Mouse (Mus musculus): ENCODE data around the gene Cyth4. TPM values are rescaled to one million over a fixed set of nuclear protein-coding genes. Genes with fewer than 3 reads are reported as not detected.
A peak's percentile ranks its signal among the peaks of the same experiment; 100 is the strongest.

The Cyth4 gene
- total RNA-seq (2021) = 10 to 100 TPM in 1 of 2 experiments, 1 to 10 TPM in 1; 8.7 to 11.9 TPM

DNA sequence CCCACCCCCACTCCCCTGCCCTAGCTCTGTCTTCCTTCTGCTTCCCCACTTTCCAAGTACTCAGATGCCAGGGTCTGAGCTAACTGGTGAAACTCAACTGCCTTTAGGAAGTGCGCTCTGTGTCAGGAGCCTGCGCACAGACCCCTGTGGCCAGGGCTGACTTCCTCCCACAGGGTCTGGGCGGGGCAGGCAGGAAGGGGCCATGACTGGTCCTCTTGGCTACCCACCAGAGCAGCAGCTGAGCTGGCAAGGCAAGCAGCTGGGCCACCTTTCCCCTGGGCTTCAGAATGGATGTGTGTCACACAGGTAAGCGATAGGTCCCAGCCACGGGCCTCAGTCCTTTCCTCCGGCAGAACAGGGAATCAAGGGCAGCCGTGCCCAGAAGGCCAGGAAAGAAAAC is at the start of gene Cyth4:
Cyth4 (plus strand) TSS at position 134 of the 400 bp plus-strand sequence.
- no peak for DNase-seq (ENCODE audit: low spot score in 2 of 2)
- intact Hi-C loops (cut with DNase I) = no loop called here

DNA sequence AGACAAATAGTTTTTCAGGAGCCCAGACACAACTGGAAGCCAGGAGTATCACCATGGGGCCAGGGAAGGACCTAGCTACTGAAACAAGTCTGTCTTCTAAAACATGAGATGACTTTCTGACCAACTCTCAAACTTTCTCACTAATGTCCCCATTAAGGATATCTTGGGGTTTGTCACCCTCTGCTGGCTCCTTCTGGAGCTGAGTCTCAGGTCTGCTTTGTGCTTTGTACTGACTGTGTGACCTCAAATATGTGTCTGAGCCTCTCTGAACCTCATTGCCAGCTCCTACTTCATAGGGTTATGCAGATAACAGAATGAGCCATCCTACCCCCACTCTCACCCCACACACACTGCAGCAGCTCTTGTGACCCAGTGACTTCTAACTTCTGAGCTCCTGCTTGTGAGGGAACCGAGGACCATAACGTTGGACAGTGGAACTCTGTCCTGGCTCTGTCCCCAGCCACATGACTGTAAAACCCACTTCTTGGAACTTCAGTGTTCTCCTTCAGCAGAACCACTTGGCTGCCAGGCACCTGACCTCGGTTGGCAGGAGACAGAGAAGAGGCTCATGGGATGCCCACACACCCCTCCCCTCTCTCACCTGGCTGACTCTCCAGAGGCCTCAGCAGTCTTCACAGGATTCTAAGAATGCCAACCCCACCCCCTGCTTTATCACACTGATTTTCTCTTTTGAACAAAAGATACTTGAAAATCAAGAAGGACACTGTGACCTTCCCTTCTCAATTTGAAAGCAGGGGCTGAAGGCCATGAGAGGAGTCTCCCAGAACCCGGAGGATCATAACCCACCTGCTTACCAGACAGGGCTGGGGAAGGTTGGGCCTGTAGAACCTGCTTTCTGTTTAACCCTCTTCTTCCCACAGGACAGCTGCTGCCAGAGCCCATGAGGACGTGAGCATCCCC is 49.2 kb upstream of the Cyth4 start:
- intact Hi-C loops (cut with DNase I) = loop anchor here (10.0 kb wide), 1 partner anchor 193 kb away; no protein-coding TSS in a partner anchor
- DNase-seq (ENCODE audit: low spot score in 2 of 2) = peak in 1 of 2 experiments; percentile 23

DNA sequence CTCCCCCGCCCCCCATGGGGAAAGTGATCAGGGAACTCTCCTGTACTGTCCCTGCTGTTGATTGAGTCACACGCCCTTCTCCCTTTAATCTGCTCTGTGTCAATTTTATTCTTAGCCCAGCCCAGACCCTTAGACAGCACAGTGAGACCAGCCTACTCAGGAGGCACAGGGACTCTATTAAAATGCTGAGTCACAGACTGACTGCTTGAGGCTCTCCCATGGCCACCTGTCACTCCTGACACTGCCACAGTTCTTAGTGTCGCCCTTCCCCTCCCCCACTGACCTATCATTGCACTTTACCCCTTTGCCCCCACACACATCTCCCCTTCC is 48.5 kb upstream of the Cyth4 start:
- no peak for DNase-seq (ENCODE audit: low spot score in 2 of 2)
- intact Hi-C loops (cut with DNase I) = loop anchor here (10.0 kb wide), 1 partner anchor 194 kb away; no protein-coding TSS in a partner anchor

DNA sequence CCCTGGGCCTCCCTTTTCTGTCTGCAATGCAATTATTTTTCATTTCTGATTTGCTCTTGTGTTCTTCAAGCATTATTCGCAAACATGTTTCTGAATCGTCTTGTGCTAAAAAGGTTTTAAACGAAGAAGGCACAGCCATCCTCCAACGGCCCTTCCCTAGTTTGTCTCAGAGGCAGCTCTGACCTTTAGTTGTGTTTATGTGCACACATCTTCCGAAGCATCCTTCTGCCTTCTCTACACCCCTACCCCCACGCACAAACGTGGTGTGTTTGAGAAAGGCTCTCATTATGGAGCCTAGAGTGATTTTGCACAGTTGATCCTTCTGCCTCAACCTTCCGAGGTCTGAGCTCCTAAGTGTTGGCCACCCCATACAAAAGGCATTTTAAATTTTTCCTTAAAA is 48.1 kb upstream of the Cyth4 start:
- intact Hi-C loops (cut with DNase I) = loop anchor here (10.0 kb wide), 1 partner anchor 194 kb away; no protein-coding TSS in a partner anchor
- no peak for DNase-seq (ENCODE audit: low spot score in 2 of 2)

DNA sequence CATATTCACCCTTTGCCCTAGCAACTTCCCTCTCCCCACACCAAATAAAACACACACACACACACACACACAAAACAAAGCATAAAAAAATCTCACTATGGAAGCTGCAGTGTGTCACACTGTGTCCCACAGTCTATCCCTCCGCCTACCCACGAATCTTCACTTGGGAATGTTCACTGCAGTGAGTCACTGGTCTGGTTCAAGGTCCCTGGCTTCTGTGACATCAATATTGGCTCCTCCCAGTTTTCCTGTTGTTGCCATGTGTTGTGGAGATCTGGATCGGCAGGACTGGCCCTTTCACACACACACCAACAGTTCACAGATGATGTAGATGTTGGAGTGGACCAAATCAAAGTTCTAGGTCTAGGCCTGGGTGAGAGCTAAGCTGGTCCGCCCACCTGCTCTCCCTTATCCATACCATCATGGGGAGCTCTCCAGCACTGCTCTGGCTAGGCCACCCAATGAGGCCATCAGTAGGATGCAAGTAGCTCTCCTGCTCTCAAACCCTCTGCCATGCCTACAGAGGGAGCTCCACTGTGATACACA is 47.6 kb upstream of the Cyth4 start:
- intact Hi-C loops (cut with DNase I) = loop anchor here (10.0 kb wide), 1 partner anchor 194 kb away; no protein-coding TSS in a partner anchor
- DNase-seq (ENCODE audit: low spot score in 2 of 2) = no peak

DNA sequence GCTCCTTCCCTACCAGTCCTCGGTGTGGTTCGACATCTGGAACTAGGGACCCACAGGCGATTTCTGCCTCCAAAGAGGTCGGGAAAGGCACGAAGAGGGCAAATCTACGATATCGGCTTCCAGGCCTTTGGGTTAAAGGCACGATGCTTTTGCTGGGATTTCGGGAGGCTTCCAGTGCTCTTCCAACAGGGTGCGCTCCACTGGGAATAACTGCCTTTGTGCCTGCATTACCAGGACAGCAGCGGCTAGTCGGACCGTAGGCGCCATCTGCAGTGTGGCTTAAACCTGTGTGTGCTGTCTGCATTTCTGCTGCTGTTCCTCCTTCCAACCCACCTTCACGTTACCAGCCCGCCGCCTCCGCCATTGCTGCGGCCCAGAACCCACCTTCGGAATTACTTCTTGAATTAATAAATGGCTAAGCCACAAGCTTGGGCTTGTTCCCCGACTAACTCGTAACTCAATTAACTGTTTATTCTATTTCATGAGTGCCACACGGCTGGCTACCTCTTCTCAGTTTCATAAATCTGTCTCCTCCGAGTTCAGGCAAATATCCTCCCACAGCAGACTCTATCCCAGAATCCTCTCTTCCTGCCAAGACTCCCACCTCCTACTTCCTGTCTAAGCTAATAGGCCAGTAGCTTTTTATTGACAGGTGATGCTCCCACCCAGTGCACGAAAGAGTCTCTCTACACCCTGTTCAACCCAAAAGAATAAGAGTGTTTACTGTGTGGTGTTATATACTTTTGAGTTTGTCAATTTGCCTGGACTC is 42.1 kb upstream of the Cyth4 start:
- no peak for DNase-seq (ENCODE audit: low spot score in 2 of 2)
- intact Hi-C loops (cut with DNase I) = no loop called here

DNA sequence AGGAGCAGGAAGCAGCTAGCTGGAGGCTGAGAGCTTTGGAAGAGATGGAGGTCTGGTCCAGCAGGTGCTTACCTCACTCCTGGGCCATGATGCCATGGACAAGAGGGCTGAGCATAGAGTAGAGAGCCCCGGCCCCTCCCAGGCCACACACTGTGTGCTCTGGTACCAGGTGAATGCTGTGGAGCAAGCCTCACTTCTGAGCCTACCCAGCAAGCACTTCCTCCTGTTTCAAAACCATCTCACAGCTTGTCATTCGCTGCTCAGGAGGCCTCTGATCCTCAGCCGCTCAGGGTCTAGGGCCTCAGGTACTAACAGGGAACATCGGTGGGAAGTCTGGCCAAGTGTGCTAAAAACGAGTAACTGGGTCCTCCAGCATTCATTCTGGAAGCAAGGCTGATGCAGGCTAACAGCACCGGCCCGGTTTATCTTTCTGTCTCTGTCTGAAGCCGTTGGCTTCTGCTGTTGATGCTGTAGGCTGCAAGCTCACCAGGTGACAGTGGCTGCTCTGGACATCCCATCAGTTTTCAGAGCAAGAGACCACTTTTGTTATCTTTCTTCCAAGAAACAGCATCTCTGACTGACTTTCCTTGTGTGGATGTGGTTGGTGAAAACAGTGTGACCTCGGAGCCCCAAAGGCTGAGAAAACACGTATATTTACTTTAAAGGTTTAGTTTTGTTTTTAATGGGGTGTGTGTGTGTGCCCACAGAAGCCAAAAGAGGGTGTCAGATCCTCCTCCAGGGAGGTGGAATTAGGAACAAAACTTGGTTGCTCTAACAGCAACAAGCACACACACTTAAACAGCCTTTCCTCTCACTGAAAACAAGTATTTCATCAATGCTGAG is 38.9 kb upstream of the Cyth4 start:
- DNase-seq (ENCODE audit: low spot score in 2 of 2) = no peak
- intact Hi-C loops (cut with DNase I) = no loop called here

DNA sequence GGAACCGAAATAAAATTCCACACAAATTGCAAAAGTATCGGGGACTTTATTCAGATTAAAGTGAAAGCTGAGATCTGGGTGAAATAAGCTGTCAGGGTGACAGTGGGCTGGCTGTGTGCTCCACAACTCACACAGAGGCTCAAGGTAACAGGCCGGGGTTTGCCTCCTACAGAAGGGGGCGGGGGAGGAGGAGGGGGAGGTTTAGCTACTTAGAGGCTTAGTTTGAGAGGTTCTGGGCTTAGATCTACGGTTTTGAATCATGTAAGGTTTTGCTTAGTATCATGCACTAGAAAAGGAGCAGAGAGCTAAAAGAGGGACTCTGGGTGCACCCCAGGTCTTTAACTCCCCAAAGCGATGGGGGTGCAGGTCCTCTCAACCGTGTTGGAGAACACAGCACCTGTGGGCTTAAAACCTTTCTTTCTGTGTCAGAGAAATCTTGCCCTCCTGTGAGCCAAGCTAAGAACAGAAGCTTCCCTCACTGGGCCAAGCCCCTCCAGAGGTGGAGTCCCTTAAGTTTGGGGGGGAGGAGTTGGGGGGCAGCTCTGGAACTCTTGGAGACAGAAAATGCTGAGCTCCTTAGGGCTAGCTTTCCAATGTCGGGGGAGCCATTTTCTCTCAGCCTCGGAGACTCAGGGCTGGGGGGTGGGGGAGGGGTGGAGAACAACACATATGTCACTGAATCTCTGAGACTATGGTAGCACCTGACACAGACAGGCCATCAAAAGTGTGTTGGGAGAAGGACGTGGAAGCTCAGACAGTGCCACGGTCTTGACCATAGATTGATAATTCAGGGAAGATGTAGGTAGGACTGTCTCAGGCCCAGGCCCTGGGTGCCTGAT is 37.5 kb upstream of the Cyth4 start:
- intact Hi-C loops (cut with DNase I) = no loop called here
- DNase-seq (ENCODE audit: low spot score in 2 of 2) = no peak

DNA sequence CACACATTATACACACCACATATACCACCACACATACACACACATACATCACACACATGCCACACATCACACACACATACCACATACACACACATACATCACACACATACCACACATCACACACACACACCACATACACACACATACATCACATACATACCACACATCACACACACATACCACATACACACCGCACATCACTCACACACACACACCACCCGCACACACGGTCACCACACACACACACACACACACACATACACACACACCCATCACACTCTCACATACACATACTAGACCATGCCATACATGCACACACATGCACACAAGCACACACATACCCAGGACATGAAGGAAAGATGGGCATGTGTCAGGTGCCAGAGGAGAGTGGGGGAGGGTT is 33.5 kb upstream of the Cyth4 start:
- intact Hi-C loops (cut with DNase I) = no loop called here
- DNase-seq (ENCODE audit: low spot score in 2 of 2) = no peak

DNA sequence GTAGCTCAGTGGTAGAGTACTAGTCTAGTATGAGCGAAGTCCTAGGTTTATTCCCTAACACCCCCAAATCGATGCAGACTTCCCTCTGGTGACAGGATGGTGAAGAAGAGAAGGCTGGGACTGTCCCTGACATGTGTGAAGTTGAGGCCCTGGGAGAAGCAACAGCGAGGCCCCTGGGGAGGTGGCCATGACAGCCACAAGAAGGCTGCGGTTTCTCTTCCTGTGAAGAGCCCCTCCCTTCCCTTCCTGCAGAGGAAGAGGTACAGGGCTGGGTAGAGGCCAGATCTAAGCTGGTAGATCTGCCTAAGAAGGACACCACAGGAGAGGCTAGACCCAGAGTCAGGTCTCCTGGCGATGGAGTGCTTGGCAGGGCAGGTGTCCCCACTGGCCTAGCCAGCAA is 32.9 kb upstream of the Cyth4 start:
- intact Hi-C loops (cut with DNase I) = no loop called here
- no peak for DNase-seq (ENCODE audit: low spot score in 2 of 2)

DNA sequence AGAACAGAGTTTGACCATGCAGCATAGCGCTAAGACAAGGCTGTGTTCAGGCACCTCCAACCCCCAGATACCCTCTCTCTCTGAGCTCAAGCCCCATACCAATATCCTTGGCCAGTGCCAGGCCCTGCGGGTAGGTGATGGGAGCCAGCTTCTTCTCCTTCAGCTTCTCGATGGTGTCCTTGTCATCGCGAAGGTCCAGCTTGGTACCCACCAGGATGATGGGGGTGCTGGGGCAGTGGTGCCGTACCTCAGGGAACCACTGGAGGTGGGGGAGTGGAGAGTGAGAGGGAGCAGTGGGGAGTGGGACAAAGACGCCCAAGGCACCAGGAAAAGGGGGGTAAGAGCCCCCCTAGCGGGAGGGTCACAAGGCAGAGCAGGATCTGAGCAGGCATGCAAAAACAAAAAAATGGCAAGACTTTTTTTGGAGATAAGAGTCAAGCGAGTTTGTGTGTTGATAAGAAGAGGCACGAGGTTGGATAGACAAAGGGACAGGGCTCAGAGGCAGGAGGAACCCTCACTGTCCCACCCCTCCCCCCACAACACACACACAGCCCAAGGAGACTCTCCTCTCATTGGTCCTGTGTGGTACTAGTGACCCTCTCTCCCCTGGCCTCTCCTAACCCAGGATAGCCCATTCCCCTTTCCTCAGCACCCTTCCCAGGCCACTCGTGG is 31.9 kb upstream of the Cyth4 start:
- intact Hi-C loops (cut with DNase I) = no loop called here
- DNase-seq (ENCODE audit: low spot score in 2 of 2) = no peak

DNA sequence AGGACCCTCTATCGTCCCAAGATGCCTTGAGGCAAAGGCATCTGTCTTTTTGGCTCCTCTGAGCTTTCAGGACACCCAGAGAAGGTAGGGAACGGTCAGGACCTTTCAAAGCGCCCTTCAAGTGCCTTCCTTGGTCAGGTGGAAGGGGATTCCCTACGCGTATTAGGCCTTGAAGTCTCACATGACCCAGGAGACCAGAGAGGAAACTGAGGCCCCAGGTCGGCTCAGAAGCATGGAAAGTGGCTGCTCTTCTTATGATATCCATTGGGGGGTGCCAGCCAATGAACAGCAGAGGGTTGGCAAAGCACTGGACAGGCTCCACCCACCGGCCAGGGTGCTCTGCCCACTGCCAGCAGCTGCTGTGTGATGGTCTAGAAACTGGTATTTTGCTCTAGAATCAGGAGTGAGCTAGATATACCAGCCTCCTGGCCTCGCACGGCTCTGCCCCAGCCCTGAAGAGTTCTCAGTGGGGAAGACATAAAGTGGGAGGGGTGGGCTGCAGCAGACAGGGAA is 29.2 kb upstream of the Cyth4 start:
- no peak for DNase-seq (ENCODE audit: low spot score in 2 of 2)
- intact Hi-C loops (cut with DNase I) = no loop called here

DNA sequence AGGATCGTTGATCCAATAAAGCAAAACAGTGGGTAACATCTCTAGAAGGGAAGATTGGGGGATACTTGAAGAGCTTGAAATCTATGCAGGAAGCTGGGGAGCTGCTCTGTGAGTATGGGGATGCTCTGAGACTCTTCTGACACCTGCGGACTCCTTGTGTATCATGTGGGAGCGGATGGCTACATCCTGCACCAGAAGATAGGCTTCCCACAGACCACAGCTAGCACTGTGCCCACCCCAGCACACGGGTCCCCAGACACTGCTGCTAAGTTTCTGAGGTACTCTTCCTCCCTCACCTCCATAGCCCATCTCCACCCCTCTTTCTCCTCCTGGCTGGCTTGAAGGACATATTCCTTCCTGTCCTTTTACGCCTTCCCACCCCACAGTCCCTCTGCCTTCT is 26.7 kb upstream of the Cyth4 start:
- intact Hi-C loops (cut with DNase I) = no loop called here
- no peak for DNase-seq (ENCODE audit: low spot score in 2 of 2)

DNA sequence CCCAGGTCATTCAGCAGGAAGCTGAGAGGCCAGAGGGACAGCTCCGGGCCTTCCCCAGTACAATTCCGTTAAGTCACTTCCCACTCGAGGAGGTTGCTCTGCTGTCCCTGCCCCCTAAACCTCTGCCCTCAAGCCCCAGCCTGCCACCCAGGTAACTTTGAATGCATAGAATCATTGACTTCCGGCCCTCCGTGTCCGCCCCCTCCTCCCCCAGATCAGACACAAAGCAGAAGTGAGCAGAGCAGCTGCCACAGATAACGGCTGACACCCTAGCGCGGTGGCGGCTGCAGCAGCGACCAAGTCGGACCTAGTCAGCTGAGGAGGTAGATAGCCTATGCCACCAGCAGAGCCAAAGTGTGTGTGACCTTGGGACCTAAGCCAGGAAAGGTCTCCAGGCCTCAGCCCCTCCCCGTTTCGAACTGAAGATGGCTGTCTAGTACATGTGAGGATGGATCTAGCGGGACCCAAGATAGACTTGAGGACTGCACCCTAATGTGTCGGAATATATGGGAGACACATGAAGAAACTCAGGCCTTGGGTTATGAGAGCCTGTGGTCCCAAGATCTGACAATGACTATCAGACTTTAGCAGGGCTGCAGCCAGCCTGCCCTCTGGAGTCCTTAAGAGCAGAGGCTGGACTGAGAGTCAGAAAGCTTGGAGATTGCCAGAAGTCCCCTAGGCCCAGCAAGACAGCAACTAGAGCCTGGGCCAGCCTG is 25.1 kb upstream of the Cyth4 start:
- intact Hi-C loops (cut with DNase I) = no loop called here
- DNase-seq (ENCODE audit: low spot score in 2 of 2) = no peak

DNA sequence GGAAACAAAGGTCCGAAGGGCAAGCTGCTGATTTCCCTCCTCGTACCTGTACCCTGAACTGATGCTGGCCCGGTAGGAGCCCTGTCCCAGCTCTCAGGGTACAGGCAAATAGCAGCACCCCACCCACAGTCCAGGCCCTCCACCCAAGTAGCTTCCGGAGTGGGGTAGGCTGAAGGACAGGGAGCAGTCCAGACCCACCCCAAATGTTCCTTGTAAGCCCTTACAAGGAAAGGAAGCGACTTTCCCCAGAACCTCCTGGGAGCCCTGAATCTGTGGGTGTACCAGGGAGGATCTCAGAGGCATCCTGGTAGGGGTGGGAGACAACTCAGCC is 24.6 kb upstream of the Cyth4 start:
- DNase-seq (ENCODE audit: low spot score in 2 of 2) = no peak
- intact Hi-C loops (cut with DNase I) = no loop called here

DNA sequence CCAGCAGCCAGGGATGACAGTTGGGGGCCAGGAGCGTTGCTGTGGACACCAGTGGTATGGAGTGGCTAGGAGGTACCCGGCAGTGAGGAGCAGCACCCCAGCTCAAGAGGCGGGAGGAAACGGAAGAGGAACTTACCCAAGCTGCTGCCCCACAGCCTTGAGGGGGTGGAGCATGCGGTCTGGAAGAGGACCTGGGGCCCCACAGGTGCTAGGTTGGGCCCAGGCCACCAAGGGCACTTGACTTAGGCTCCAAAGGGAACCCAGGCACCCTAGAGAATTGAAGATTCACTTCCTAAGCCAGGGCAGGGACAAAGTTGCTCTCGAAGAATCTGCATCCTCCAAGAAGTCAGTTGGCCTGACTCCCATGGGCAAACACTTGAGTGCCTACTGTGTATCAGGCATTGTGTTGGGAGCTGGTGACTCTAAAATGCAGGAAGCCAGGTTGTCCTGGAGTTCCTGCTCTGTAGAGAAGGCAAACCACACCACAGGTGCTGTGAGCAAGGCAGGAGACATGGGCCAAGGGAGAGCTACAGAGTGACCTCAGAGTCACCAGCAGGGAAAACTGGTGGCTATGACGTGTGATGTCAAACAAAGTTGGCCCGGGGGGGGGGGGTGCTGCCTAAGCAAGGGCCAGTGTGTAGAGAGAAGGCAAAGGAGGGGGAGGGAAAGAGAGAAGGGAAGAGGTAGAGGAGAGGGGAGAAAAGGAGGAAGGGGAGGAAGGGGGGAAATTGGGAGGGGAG is 24.0 kb upstream of the Cyth4 start, which contains the start of gene Rac2:
Rac2 (minus strand) TSS at position 126 of the 740 bp plus-strand sequence.
- intact Hi-C loops (cut with DNase I) = no loop called here
- DNase-seq (ENCODE audit: low spot score in 2 of 2) = no peak
